Mouse (Mus musculus) testis, postnatal 10 days (tissue): Measurements from ENCODE around the gene Ttpal.

ENCODE experiments used
- DNase-seq: peaks from one replicate; pipeline ENCODE4 v3.0.0; 2021; ENCODE audit warnings: low spot score

Gene Ttpal

DNA sequence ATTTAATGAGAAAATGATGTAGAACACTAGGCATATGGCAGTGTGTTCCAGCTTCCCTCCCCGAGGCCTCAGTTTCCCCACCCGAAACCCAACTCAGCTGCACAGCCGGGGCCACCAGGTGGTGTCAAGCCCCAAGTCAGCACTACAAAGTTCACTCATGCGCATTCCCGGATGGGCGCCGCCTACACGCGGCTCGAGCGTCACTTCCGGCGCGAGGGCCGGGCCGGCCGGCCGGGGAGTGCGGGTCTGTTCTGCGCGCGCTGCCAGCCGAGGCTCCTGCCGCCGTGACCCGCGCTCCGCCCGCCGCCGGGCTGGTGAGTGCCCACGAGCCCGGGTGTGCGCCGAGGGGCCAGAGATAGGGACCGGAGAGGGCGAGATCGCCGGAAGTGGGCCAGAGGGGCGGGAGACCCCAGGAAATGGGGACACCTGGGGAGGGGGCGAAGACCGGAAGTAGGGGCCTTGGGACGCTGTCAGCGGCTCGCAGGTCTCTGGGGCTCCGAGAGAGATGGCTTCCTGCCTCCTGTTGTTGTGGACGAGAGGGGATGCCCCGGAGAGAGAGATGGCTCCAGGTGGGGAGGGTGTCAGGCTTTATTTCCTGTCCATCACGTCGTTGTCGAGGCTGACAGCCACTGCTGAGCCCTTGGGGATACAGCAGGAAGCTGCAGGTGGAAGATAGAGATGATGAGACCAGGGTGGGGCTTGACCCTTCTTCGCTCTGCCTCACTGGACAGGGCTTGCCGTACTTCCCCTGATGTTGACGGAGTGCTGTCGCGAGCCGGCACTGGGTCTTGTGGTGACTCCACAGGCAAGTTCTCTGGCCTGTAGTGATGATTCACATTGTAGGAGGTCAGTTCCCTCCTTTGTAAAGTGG, at the start of gene Ttpal:
Gene Ttpal, plus strand, starts transcription at position 214 of the 871 bp plus-strand sequence.
- peak; percentile 90 for DNase-seq

DNA sequence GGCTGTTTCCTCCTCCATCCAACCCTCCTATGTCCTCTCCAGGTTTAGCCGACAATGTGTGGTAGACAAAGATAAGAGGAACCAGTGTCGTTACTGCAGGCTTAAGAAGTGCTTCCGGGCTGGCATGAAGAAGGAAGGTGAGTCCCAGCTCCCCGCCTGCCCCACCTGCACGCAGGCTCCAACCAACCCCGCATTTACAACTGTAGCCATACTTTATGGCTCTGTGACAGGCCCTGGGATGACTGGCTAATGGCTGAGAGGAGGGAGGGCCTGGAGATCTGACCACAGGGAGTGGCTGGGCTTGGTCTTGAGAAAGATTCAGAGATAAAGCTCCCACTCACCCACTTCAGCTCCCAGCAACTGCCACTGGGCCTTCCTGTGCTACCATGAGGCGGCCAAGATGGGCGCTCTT, 49.6 kb upstream of the Ttpal start:
- DNase-seq, result no peak

- DNase-seq, result no peak
Measured at GRCm38 (mm10) chr2:163554425-163554982, 47.6 kb upstream of the Ttpal start.

- no peak for DNase-seq
Measured at GRCm38 (mm10) chr2:163554996-163555395, 47.1 kb upstream of the Ttpal start.

GRCm38 (mm10) chr2:163555417-163555816, 46.7 kb upstream of the Ttpal start:
- DNase-seq, result no peak

DNA sequence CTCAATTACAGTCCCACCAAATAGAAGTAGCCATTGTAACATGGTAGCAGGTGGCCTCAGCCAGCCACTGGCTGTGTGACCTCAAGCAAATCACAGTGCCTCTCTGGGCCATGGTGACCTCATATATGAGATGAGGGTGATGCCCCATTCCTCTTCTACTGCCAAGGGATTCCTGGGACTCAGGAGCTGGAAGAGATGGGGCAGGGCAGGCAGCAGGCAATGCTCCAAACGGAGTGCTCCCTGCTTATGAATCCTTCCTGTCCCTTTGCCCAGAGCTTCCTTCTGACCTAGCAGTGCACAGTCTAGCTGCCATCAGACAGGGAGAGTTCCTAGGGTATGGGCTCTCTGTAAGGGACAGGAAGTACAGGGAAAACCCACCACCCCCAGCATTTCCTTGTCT, 43.6 kb upstream of the Ttpal start:
- DNase-seq, result no peak

DNA sequence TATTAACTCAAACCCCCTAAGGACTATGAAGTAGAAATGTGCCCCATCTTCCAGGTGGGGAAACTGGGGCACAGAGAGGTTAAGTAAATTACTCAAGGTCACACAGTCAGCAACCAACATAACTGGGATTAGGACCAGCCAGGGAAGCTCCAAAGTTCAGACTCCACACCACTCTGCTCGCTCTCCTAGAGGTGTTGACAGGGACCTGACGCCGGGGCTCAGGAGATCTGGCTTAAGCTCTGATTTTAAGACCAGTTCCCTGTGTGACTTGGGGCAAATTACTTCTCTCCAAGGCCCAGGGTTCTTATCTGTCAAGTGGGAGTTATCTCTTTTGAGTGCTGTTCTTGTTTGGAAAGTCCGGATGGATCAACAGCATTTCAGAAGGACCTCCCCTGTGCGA, 42.9 kb upstream of the Ttpal start:
- no peak for DNase-seq

GRCm38 (mm10) chr2:163560247-163560646, 41.9 kb upstream of the Ttpal start:
- no peak for DNase-seq

DNA sequence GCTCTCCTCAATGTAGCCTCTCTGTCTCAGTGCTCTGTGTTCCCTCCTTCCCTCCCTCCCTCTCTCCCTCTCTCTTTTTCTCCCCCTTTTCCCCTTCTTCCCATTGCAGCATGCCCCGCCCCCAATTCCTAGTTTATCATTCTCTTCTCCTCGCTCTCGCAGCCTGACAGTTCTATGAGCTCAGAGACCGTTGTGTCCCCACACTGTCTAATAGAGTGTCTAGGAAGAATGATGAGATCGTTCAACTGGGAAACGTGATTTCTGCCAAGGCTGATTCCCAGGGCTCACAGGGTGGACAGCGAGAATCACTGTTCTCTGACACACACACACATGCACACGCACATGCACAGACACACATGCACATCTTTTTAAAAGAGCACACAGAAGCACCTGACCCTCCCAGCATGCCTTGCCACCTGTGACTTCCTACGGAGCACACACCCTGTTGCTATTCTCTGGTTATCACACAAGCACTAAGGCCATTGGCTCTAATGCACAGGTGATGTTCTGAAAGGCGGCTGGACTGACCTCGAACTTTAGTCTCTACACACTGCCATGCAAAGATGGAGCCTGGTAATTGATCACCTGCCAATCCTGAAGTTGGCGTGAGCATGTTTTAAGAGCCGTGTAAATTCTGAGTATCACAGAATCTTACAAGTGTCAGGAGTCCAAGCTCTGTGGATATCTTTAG, 40.7 kb upstream of the Ttpal start:
- no peak for DNase-seq

DNA sequence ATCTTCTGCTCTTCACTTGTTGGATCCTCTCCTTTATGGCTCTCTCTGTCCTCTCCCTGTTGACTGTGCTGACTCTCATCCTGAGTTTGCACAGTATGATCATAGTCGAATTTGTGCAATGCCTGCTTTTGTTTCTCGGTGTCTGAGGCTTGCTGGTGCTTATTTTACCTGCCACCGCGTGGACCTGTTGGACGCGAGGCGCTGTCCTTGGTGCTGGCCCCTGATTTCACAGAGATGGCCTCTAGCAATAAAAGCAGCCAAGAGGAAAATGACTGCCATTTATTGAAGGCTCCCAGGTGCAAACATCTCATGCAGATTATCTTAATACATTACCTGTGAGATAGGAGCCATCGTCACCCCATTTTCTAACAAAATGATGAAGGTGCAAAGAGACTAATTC, 37.5 kb upstream of the Ttpal start:
- peak; percentile 69 for DNase-seq

GRCm38 (mm10) chr2:163574321-163574720, 27.8 kb upstream of the Ttpal start:
- DNase-seq, result no peak

DNA sequence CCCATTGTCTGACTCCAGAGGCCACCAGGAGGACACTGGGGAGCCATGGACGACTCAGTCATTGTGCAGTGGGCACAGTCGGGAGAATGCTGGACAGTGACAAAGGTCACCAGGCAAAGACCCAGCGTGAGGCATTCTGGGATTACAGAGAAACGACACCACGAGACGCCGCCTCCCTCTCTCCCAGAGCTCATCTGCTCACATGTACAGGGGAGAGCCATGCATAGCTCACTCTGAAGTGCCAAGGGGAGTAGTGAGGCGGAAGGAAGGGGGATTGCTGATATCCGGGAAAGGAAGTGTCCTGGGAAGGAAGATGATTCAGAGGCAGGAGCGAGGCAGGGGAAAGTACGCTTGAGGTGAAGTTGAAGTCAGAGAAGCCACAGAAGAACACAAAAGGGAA, 26.9 kb upstream of the Ttpal start:
- no peak for DNase-seq

DNA sequence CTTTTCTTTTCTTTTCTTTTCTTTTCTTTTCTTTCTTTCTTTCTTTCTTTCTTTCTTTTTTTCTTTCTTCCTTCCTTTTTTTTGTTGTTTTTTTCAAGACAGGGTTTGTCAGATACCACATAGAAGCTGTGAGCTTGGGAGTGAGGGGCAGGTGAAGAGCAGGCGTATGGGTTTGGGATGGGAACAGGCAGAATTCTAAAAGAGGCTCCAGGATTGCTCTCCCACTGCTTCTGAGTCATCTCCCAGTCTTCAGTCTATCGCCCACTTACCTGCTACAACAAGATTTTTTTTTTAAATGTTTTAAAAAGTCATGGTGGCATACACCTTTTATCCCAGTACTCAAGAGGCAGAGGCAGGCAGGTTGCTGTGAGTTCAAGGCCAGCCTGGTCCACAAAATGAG, 24.1 kb upstream of the Ttpal start:
- DNase-seq, result no peak

- DNase-seq, result no peak
Measured at GRCm38 (mm10) chr2:163580069-163580945, 21.8 kb upstream of the Ttpal start.

DNA sequence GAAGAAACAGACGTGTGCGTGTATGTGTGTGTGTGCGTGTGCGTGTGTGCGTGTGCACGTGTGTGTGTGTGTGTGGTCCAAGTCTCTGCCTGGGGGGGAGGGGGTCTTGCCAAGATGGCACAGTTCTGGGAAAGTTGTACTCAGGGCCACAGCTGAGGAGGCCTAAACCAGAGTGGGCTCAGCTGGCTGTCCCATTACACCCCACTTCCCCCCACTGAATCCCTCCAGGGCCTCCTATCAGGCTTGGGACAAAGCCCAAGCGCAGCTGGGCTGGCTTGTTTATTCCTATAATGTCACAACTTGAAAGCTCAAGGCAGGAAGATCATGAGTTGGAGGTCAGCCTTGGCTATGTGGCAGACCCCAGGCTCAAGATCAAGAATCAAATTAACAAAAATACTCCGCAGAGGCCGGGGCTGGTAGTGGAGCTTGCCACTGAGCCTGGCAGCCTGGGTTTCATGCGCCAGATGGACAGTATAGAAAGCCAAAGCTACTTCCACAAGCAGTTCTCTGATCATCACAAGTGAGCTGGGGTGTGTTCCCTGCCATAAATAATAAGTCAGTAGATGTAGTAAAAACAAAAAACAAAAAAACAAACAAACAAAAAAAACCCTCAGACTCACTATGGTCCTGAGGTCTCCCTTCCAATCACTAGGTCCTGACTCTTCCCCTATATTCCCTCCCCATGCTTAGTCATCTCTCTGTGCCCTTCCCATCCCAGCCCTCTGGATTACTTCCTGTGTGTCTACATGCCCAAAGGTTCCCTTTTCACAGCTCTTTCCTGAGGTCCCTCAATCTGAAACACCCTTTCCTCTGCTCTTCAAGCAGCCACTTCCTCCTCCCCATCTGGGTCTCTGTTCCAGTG, 18.7 kb upstream of the Ttpal start:
- DNase-seq, result no peak

DNA sequence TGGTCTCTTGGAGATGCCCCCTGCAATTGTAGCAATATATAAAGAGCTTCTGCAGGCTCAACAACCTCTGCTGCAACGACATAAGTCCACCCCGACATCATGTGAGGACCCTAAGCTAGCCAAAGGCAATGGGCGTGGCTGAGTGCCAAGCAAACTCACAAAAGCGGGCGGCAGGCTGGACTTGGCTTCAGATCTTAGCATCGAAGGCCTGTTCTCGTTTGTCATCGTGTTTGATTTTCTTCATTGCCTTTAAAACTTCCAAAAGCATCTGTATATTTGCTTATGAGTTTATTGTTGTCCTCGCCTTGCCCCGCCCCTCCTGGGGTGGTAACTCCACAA, 18.1 kb upstream of the Ttpal start:
- DNase-seq, result no peak

GRCm38 (mm10) chr2:163586384-163587261, 15.5 kb upstream of the Ttpal start:
- peak; percentile 78 for DNase-seq

GRCm38 (mm10) chr2:163587506-163587905, 14.6 kb upstream of the Ttpal start:
- DNase-seq, result no peak

- DNase-seq, result no peak
Measured at GRCm38 (mm10) chr2:163590211-163590610, 11.9 kb upstream of the Ttpal start.

DNA sequence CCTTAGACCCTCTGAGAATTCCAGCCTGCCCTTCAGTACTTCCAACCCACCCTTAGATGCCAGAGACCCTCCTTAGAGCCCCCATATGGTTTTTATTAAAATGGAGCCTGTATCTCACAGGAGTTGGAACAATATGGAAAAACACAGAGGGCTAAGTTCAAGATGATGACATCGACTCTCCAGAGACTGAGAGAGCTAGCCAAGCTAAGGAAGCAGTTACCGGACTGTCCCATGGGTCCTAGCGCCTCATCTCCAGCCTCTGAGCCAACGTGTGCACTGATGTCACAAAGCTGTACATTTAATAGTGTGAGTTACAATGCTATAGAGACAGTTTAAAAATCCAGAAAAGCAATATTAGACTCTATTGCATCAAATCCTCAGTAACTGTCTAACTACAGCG, 11.1 kb upstream of the Ttpal start:
- DNase-seq, result no peak
